Mouse (Mus musculus) urinary bladder, postnatal 36 days (tissue): Measurements from ENCODE around the gene Glyatl3.
A peak's percentile ranks its signal among the peaks of the same experiment; 100 is the strongest.

ENCODE experiments used
- DNase-seq, 2 experiments: peaks; one replicate each; pipeline ENCODE4 v3.0.0; 2022; ENCODE audit warnings: low spot score in 2 of 2, mixed read lengths in 1 of 2

Glyatl3 gene

DNA sequence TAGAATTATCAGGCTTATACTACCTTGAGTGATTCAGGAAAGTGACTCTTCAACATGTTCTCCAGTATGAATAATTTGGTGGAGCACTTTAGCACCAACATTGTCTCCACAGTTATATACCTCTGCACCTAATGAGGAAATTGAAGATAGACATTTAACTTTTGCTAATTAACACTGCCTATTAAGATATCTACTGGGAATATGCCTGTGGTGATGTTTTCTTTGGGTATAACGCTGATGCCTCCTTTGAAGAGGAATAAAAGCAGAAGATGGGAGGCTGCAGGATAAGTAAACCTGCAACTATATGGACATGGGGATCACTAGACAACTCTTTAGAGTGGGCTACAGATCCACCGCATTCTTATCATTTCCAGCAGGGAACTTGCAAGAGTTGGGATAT lies at the start of gene Glyatl3:
Gene Glyatl3 (minus strand): TSS at position 101 of the 400 bp plus-strand sequence.
- no peak for DNase-seq

DNA sequence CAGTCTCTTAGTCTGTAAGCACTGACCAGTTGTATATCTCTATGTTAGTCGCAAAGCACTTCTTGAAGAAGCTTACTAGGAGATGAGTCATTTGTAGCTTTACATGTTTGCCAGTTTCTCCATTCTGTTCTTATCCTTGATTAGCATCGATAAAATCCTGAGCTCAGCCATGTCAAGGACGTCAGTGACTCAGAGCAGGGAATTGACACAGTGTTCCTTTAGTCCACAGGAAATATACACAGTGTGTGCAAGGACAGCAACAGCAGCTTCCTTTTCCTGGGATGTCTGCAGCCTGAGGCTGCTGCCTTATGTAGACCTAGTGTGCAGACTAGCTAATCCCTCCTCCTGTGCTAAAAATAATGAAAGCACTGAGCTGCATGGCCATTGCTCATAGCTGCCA lies 34.4 kb upstream of the Glyatl3 start:
- no peak for DNase-seq

DNA sequence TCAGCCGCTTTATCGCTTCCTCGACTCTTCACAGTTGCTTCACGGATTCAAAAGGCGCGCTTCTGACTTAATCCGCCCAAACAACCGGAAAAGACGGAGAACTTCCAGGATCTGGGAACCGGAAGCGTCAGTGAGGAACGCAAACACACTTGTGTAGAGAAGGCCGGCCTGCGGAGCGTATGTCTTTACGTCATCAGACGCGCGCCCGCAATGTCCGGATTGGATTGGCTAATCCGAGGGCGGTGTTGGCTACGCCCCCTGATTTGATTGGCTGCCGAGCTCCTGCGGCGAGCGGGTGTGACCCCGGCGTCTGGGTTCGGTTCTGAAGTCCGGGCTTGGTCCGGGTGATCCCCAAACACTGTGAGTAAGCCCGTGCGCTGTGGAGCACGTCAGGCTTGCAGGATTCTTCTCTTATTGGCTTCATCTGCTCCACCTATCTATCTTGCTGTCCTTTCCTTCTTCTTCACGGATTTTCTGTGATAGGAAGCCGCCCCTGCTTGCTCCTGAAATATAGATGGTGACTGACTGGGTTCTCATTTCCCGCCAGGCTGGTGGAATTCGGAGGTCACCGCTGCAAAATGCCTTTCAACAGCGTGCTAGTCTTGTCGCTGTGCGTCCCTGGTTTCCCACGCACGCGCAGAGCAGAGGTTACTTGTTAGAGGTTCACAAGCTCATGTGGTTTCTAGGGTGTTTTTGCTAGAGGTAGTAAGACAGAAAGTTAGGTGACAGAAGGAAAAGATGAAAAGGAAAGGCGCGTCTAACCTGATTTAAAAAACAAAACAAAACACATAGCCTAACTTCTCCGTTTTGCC lies 20.5 kb upstream of the Glyatl3 start, which contains the start of the genes Mut and Cenpq:
Gene Mut (plus strand): TSS at position 266 of the 812 bp plus-strand sequence.
Gene Cenpq (minus strand): TSS at position 628 of the 812 bp plus-strand sequence.
- peak; percentile 97 to 99 for DNase-seq

DNA sequence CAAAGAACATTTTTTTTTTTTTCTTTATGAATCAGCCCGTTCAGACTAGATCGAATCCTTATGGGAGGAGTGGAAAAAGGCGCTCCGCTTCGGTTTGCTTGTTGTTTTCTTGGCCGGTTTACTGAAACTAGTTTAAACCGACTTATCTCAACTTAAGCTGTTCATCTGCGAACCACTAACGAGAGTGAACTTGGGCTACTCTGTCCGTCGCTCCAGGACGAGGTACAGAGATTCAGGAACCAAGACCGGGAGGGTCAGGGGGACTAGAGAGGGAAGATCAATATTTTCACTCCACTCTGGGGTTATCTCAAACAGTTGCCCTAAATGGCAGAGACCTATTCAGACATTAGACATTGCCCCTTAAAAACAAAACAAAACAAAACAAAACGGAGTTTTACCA lies 19.8 kb upstream of the Glyatl3 start:
- DNase-seq = no peak

DNA sequence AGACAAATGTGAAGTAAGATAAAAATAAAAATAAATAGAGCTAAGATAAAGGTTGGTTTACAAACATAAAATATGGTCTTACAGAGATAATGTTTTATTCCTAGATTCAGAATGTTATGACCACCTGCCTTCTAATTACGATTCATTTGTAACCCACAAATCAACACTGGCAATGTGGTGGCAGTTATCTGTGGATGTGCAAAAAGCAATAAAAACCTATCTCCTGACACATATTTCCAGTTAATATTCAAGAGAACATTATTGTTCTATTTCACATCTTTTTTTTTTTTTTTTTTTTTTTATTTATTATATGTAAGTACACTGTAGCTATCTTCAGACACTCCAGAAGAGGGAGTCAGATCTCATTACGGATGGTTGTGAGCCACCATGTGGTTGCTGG lies 1.3 kb upstream of the Glyatl3 start:
- no peak for DNase-seq

DNA sequence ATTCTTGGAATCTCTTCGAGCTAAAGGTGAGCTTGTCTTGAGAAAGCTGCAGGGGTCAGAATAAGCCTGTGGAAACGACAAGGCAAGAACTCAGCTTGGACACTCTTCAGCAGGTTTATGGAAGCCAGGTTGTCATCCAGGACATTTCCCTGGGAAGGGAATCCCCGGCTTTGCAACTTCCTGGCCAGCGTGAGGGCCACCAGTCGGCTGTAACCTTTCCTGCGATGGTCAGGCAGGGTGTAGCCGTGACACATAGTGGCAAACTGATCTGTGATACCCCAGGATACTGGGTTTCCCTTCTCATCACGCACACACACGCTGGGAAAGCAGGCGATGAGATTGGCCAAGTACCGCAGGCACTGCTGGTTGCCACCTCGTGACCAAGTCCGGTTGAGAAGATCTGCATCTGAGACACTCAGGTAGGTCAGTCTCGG lies 9.4 kb downstream of the Glyatl3 start:
- no peak for DNase-seq

DNA sequence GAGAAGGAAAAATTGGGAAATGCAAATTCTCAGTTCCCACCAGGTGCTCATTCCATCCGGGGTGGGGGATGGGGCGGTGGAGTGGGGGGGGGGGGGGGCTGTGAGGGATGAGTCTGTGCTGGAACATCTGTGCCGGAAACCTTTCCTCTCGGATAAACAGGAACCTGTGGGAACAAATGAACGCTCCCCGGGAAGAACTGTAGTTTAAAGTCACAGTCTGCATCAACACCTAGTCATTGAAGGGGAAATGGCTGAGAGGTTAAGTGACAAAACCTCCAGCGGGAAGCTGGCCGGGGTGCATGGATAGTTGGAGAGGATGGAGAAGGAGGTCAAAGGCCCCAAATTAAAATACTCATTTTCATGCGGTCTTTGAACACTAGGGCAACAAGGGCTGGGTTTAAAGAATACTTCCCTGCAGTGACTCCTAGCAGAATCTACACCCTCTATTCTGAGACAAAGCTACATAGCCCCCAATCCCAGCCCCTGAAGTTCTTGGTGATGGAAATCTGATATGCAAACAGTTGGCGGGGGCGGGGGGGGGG lies 10.0 kb downstream of the Glyatl3 start:
- DNase-seq = no peak

DNA sequence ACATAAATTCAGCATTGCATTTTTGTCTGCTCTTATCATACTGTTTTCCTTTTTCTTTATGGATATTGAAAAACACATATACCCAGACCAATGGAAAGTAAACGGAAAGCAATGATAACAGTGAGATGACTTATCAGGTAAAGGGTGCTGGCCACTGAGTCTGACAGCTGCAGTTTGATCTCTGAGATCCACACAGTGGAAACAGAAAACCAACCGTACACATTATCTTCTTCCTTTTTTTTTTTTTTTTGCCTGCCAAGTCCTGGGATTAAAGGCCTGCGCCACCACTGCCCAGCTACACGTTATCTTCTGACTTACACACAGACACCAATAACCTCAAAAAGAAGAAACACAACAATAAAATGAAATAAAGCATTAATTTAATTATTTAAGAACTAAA lies 10.8 kb downstream of the Glyatl3 start:
- no peak for DNase-seq

DNA sequence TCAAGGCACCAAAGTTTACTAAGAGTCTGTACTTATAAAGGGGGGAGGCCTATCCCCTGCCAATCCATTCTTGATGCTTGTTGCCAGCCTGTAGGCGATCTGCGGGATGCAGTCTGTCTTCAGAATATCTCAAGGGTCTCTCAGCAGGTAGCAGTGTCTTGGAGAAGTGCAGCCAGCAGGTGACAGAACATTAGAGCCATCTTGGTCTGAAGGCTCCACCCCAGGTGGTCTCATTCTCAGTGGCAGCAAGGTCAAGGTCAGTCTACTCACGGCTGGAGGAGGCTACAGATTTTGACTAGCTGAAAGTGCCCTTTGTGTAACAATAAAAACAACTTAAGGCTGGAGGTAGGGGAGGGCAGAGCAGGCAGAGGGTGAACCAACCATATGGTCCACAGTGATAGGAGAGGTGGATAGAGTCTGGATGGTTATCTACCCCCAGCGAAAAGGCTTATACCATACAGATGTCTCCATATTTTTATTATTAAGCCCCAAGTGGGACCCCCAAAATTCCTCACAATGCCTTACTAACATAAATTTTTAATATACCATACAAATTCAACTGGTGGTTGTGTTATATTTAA lies 14.3 kb downstream of the Glyatl3 start:
- no peak for DNase-seq

DNA sequence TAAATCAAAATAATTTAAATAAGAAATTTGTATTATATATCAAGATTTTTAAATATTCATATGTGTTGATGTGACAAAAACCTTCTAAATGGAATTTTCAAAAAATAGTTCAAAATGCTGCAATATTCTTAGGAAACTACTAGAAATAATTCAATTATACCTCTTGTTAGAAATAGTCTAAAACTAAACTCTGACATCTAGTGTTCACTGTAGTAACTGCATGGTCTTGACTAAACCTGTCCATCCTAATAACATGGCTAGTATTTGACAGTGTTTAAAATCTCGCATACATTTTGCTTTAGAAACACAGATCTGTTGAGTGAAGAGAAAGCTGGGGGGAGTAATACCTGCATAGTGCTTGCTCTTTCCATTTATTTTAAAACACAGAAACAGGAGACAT lies 17.3 kb downstream of the Glyatl3 start:
- DNase-seq = no peak

DNA sequence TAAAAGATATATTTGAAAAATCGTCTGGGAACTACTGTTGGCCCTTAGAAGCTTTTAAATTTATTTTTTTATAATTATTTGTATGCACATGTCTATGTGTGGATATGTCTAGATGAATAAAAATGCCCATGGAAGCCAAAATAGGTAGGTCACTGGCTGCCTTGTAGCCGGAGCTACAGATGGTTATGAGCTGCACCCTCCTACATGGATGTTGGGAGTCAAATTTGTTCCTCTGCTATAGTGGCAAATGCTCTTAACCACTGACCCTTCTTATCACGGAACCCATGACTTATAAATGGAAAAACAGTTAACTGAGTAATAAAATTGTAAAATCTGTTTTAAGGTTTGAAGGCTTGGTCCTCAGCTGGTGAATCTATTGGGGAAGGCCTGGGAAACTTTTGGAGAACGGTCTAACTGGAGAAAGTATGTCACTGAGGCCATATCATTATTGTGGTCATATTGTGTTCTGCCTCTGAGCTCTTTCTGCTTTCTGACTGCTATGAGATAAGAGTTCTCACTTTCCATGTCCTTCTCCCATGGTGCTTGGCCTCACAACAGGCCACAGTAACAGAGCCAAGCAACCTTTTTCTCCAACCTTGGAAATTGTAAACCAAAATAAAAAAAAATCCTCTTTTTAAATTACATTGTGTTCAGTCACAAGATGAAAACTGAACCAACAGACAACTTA lies 26.2 kb downstream of the Glyatl3 start:
- DNase-seq = no peak

DNA sequence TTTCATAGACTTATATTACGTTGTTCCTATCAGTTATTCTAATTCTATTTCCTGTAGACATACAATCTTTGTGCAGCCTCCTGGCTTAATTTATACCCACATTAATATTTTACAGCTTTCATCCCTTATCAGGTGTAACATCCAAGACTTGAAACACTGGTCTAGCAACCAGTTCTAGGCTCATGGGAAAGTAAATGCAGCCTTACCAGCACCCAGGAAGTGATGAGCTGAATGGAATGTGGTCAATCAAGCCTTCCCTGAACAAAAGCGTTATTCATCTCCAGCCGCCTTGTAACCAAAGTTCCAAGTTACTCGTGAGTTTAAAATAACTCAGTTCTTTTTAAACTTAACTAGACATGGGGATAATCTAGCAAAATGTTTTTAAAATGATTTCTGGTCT lies 29.0 kb downstream of the Glyatl3 start:
- no peak for DNase-seq

DNA sequence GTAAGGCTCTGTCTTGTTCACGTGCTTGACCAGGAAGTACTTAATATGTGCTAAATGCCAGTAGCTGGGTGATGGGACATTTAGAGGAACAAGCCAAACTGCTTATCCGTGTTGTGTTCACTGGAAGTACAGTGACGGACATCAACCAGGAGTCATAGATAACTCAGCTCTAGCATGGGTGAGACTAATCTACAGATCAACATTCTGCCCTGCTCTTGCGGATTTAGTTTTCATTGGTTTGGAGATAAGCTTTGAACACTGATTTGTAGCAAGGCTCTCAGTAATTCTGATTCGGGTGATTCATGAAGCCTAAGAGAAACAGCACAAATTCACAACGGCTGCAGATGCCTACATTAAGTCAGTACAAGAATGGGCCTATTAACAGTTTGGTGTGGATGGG lies 32.0 kb downstream of the Glyatl3 start:
- DNase-seq = no peak

DNA sequence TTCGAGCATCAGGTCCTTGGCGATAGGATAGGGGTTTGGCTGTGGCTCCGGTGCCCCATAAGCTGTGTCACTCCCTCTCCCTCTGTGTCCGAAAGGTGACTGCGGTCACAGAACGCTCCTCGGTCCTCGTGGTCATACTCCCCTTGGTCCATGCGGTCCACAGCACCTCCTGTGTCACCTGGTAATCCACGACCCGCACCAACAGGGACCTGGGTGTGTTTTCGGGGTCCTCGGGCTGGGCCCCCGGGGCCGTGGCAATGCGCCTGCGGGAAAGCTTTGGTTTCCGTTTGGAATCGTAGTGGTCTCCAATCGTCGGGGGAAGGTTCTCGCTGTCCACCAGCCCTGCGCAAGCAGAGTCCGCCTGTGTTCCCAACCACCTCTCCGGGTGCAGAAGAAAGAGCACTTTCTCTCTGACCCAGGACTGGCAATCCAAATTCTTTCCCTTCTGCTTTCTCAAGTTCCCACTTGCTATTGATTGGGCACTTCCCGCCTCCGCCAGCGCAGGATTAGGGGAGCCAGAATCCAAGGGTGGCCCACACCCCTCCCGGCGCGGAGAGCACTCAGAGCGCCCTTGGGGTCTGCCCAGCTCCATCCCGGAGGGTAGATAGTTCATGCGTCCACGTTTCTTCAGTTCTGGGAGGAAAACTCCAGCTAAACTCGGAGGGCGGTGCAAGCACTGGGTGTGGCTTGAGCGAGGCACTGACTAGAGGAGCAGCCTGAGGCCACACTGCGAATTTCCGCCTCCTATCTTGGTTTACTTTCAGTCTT lies 34.0 kb downstream of the Glyatl3 start, which contains the start of gene 9130008F23Rik:
Gene 9130008F23Rik (minus strand): TSS at position 636 of the 768 bp plus-strand sequence.
- DNase-seq = peak; percentile 71 to 80

DNA sequence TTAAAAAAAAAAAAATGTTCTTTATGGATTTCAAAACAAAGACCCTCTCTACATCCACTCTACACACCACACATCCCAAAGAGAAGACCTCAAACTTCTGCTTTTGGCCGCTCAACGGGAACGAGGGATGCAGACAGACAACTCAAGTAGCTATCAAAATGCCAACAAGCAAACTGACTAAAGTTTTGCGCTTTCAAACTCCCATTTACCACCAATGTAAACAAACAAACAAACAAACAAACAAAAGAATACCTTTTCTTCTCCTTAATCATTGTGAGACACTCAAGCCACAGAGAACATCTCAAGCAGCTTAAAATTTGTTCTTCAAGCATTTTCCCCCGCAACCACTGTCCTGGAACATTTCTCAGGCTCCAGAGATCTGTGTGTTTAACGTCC lies 34.6 kb downstream of the Glyatl3 start:
- DNase-seq = no peak

DNA sequence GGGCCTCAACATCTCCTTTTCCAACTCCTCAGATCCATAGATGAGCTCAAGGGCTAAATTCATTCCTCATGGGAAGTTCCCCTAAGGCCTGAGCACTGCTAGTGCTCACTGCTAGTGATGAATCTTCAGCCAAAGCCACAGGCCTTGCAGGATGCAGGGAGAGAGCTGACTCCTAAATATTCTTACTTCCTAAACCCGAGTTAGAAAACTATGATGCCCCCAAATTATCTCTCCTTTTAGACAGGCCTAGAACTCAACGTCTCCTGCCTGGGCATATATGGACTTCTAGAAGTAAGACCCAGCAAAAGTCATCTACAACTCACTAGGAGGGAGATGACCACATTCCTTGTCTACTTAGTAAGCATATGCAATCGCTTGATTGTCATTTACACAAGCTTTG lies 36.4 kb downstream of the Glyatl3 start:
- no peak for DNase-seq

DNA sequence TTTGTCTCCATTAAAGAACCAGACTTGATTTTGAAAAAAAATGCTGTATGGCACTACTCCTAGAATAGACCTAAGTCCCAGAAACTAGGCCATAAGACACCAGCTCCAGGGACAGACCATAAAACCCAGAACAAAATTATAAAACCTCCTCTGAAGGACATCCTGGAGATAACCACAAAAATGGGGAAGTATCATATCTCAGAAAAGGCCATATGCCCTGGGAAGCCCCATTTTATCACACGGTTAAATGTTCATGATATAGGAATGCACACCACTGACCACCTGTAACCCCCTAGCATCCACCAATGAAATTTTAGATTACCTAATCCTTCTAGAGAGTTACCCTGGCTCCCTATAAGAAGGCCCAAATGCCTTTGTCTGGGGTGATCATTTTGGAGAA lies 38.6 kb downstream of the Glyatl3 start:
- DNase-seq = no peak

DNA sequence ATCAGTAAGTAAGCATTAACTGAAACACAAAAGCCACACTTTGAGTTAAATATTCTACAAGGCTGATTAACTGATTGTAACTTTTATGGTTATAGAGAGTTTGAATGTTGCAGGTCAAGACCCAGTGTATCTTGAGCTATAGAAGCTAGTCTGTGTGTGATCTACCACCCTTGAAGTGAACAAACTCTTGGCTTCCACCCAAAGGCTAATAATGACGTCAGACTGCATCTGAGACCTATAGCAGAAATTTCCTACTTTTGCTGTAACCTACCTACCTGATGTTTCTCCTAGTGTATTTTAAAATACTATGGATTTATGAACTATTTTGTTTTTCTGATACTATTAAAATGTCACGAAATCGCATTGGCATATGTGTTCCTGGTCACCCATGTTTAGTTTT lies 39.4 kb downstream of the Glyatl3 start:
- no peak for DNase-seq

DNA sequence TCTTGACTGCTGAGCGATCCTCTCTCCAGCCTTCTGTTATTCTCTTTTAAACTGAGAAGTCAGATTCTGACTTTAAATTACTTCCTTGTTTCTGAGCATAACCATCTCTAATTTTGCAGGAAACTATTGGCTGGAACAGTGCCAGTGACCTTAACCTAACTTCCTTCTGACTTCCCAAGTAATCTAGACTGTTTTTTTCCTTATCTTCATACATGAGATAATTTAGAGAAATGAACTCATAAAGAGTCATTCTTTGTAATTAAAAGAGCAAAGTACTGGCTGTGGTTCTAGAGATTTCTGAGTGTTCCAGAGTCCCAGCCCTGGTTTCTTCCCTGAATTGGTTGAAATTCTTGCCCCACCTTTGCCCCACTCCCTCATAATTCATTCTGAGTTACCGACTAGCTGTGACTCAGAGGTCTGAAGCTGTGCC lies 40.6 kb downstream of the Glyatl3 start:
- DNase-seq = peak in 1 of 2 experiments; percentile 41

DNA sequence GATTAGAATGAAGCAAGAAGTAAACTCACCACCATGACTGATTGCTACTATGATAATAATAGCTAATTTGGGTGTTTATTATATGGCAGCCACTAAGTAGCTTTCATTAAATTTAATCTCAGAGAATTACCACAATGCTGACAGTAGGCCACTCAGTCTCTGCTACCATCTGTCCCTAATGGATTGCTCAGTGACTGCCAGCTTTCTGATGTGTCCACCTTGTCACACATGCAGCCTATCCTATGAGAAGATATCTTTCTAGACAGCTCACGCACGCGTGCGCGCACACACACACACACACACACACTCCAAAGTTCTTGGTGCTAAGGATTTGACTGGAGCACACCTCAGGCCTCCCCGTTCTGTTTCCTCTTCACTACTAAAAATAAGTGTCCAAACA lies 41.5 kb downstream of the Glyatl3 start:
- DNase-seq = no peak

DNA sequence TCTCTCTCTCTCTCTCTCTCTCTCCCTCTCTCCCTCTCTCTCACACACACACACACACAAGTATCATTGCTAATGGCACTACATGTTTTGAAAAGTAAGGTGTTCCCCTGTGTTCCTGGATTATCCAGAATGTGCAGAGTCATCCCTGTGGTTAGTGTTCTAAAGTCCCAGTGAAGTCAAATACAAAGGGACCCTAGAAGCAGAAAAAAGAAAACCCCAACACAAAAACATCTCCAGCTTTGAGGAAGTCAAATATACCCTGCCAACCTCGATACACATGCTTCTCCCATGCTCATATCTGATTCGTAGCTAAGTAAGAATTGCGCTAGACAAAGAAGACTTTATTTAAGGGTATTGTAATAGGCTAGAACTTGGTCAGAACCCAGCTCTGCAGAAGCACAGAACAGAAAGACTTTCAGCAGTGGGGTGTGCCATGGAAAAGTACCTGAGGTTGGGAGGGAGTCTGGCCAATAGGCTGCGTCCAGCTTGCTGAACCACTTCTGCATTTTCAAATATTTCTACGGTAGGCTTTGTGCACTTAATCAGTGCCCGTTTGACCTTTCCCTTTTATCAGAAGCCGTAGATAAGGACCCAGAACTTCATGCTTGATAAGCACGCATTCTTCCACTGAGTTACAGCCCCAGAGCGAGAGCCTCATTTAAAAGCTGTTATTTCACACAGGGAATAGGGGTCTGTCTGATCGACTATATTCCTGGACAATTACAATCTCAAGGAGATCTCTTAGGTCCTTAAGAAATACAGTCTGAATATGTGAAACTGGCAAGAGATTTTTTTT lies 45.0 kb downstream of the Glyatl3 start:
- peak in 1 of 2 experiments; percentile 50 for DNase-seq
